Mouse (Mus musculus) limb, embryonic 13.5 days (tissue): Measurements from ENCODE around the gene 4930590J08Rik. TPM values are rescaled to one million over a fixed set of nuclear protein-coding genes. Genes with fewer than 3 reads are reported as not detected.
"Not testable (repeated sequence)": the region's sequence is repeated elsewhere in the genome, so short reads cannot be mapped to it uniquely, and the experiment has no call there.

ENCODE experiments used
- ATAC-seq: fragments of 200-750 bp; cut with Nextera tagmentation; 2 replicates; pipeline ENCODE4 v1.8.0; 2017; ENCODE audit warnings: low read depth, moderate number of reproducible peaks, moderate TSS enrichment; ENCODE audit not compliant: low FRiP score
- H3K27ac ChIP-seq: fragments of 300-500 bp; sonication (generic); 2 replicates; pipeline ENCODE4 v1.5.1; 2015; ENCODE audit warnings: inconsistent platforms, mild to moderate bottlenecking, moderate library complexity
- H3K27me3 ChIP-seq: fragments of 300-500 bp; sonication (generic); 2 replicates; pipeline ENCODE4 v1.6.1; 2015; ENCODE audit warnings: mild to moderate bottlenecking, inconsistent platforms
- H3K36me3 ChIP-seq: fragments of 300-500 bp; sonication (generic); 2 replicates; pipeline ENCODE4 v1.6.1; 2015; ENCODE audit warnings: inconsistent platforms, mild to moderate bottlenecking, moderate library complexity
- H3K4me1 ChIP-seq: fragments of 300-500 bp; sonication (generic); 2 replicates; pipeline ENCODE4 v1.6.1; 2015; ENCODE audit warnings: inconsistent platforms
- H3K4me2 ChIP-seq: fragments of 300-500 bp; sonication (generic); replicated peaks from 2 replicates; pipeline ENCODE4 v1.6.1; 2015; ENCODE audit warnings: inconsistent platforms, mild to moderate bottlenecking, moderate library complexity
- H3K4me3 ChIP-seq: fragments of 300-500 bp; sonication (generic); 2 replicates; pipeline ENCODE4 v1.5.1; 2015; ENCODE audit warnings: moderate library complexity, mild to moderate bottlenecking, inconsistent platforms
- H3K9ac ChIP-seq: fragments of 300-500 bp; sonication (generic); 2 replicates; pipeline ENCODE4 v1.6.1; 2015; ENCODE audit warnings: mild to moderate bottlenecking, inconsistent platforms
- H3K9me3 ChIP-seq: fragments of 300-500 bp; sonication (generic); 2 replicates; pipeline ENCODE4 v1.6.1; 2016; ENCODE audit warnings: inconsistent platforms
- WGBS: fragments of 180-500 bp; shearing (Covaris S2); methylation state at CpG from one replicate; pipeline ENCODE4 v1.1.7; 2015; 5-methylcytosine and 5-hydroxymethylcytosine counted together
- polyA plus RNA-seq: library from polyadenylated mRNA; unstranded; fragments of >200 nt; fragmentation: Nextera tagmentation; extraction: Ambion mirVana; gene quantifications from 2 replicates; pipeline ENCODE4 v1.2.1, GENCODE M21; 2015

4930590J08Rik gene
- polyA plus RNA-seq, 1 experiment from 2014 or later: 0.57 TPM

GRCm38 (mm10) chr6:91896783-91897182 is 5.8 kb upstream of the 4930590J08Rik start:
- no peak for ATAC-seq
- H3K4me3 ChIP-seq: no peak overlapping the region
- WGBS: 92% methylated on average over 3 of the region's 3 CpGs
- no peak overlapping the region for H3K9ac ChIP-seq
- H3K27me3 ChIP-seq: no peaks in the 10 kb centered on the region
- peaks cover 90% of the 10 kb centered on the region for H3K36me3 ChIP-seq
- no peak overlapping the region for H3K27ac ChIP-seq
- no peaks in the 10 kb centered on the region for H3K9me3 ChIP-seq
- H3K4me1 ChIP-seq: no peaks in the 10 kb centered on the region
- no peak overlapping the region for H3K4me2 ChIP-seq

DNA sequence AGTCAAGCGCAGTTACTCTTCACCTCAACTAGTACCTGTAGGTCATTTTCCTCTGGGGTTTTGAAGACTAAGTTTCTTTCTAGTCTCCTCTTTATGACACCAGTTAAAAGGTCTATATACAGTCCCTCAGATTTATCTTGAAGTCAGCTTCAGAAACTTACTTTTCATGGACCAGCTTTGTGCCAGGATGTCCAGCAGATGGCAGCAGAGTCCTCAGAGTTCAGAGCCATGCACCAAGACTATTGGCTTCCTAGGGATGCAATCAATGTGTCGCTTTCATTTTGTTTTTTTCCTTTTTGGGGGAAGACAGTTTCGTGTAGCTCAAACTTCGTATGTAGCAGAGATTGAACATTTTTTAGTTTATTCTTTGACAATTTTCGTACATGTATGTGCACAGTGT is 1.1 kb upstream of the 4930590J08Rik start:
- no peak overlapping the region for H3K27ac ChIP-seq
- no peak overlapping the region for H3K9ac ChIP-seq
- no peaks in the 10 kb centered on the region for H3K9me3 ChIP-seq
- H3K4me2 ChIP-seq: no peak overlapping the region
- H3K4me3 ChIP-seq: no peak overlapping the region
- H3K36me3 ChIP-seq: peaks cover 50% of the 10 kb centered on the region
- H3K4me1 ChIP-seq: no peaks in the 10 kb centered on the region
- no peaks in the 10 kb centered on the region for H3K27me3 ChIP-seq
- no peak; the same call in 1 of the 2 replicates for ATAC-seq
- 37% methylated on average over 5 of the region's 5 CpGs for WGBS

DNA sequence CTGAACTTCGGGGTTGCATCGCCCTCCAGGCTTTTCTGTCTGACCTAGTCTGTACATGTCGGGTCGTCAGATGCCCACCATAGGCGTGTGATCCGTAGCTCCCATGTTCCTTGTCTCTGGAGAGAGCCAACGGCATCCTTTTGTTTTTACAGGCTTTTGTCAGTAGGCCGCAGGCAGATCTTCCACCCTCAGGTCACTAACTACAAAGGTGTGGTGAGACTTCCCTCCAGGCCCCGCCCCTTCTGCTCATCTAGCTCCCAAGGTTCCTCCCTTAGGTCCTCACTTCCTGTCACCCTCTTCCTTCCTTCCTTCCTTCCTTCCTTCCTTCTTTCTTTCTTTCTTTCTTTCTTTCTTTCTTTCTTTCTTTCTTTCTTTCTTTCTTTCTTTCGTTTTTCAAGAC is 11.4 kb downstream of the 4930590J08Rik start:
- H3K27me3 ChIP-seq: no peaks in the 10 kb centered on the region
- no peak for ATAC-seq
- 88% methylated on average over 10 of the region's 10 CpGs for WGBS

DNA sequence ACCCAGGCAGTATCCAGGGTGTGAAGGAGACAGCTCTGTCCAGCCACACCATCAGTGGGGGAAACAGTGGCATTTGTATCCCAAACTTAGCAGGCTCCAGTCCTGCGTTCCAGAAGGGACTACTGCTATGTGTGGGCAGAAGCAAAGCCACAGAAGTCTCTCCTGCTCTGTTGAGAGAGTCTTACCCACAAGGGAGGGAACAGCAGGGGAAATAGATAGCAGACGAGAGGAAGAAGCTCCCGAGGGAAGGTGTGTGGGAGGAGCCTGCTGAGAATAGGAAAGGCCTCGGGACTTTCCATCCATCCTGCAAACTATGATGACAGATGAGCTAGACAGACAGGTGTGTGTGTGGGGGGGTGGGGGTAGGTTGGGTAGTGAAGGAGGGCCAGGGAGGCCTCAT is 14.7 kb downstream of the 4930590J08Rik start:
- ATAC-seq: no peak
- Histone ChIP-seq H3K4me1 (no peaks in the 10 kb centered on the region), H3K9me3 (no peaks in the 10 kb centered on the region), H3K36me3 (no peaks in the 10 kb centered on the region), H3K4me3 (no peak overlapping the region), H3K27ac (no peak overlapping the region), H3K4me2 (no peak overlapping the region), H3K9ac (no peak overlapping the region), H3K27me3 (no peaks in the 10 kb centered on the region)
- 59% methylated on average over 4 of the region's 4 CpGs for WGBS

More for the DNA sequence above, 11.4 kb downstream of the 4930590J08Rik start:
- Histone ChIP-seq H3K36me3 (no peaks in the 10 kb centered on the region), H3K9me3 (no peaks in the 10 kb centered on the region), H3K4me3 (no peak overlapping the region), H3K9ac (no peak overlapping the region), H3K27ac (no peak overlapping the region), H3K4me1 (no peaks in the 10 kb centered on the region), H3K4me2 (no peak overlapping the region)

DNA sequence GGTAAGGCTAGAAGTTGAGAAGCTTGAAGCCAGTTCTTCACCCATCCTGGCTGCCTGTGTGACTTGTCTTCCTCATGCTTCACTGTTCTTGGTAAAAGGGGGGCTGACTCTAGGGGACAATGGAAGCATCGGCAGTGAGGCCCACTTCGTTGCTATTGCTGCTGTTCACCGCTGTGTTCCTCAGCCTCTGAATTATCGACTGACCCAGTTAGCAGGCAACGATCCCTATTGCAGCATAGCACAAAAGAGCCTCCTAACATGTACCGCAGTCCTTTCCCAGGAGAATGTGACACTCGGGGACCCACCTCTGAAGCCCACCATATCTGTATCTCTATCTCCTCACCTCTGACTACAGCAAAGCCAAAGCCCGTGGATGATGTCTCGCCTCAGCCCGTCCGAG is 15.1 kb downstream of the 4930590J08Rik start:
- Histone ChIP-seq H3K27ac (no peak overlapping the region), H3K4me3 (no peak overlapping the region), H3K27me3 (no peaks in the 10 kb centered on the region), H3K9ac (no peak overlapping the region), H3K9me3 (no peaks in the 10 kb centered on the region), H3K4me1 (no peaks in the 10 kb centered on the region), H3K4me2 (no peak overlapping the region), H3K36me3 (no peaks in the 10 kb centered on the region)
- ATAC-seq: no peak
- 87% methylated on average over 11 of the region's 11 CpGs for WGBS

GRCm38 (mm10) chr6:91931231-91931630 is 28.6 kb downstream of the 4930590J08Rik start:
- no peak for ATAC-seq
- H3K36me3 ChIP-seq: no peaks in the 10 kb centered on the region
- no peak overlapping the region for H3K4me3 ChIP-seq
- no peak overlapping the region for H3K9ac ChIP-seq
- H3K4me1 ChIP-seq: 0 out of 2 replicates have a peak, but pooled peaks cover 13% of the 10 kb centered on the region
- WGBS: 78% methylated on average over 5 of the region's 5 CpGs
- no peaks in the 10 kb centered on the region for H3K27me3 ChIP-seq
- H3K27ac ChIP-seq: no peak overlapping the region
- no peaks in the 10 kb centered on the region for H3K9me3 ChIP-seq
- H3K4me2 ChIP-seq: no peak overlapping the region

GRCm38 (mm10) chr6:91938491-91938890 is 35.9 kb downstream of the 4930590J08Rik start:
- Histone ChIP-seq H3K27me3 (no peaks in the 10 kb centered on the region), H3K27ac (no peak overlapping the region), H3K9ac (no peak overlapping the region), H3K4me1 (0 out of 2 replicates have a peak, but pooled peaks cover 5% of the 10 kb centered on the region), H3K36me3 (no peaks in the 10 kb centered on the region), H3K4me2 (no peak overlapping the region), H3K4me3 (no peak overlapping the region), H3K9me3 (no peaks in the 10 kb centered on the region)
- WGBS: 47% methylated on average over 4 of the region's 4 CpGs
- no peak for ATAC-seq

DNA sequence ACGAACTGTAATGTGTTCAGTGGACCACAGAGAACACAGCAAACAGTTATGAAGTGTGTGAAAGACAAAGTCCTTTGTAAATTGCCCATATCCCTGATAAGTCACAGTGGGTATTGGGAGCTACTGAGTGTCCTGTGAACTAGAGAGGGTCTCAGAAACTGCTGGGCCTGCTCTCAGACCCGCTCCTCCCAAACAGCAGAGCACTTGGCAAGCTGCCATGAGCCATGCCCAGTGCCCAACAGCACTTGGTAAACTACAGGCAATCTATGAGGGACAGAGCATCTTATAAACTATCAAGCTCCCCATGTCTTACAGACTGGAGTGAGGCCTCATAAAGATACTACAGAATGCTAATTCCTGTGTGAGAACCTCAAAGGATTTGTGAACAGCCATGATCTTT is 45.8 kb downstream of the 4930590J08Rik start:
- no peak for ATAC-seq
- Histone ChIP-seq H3K9ac (no peak overlapping the region), H3K4me3 (no peak overlapping the region), H3K4me1 (no peaks in the 10 kb centered on the region), H3K4me2 (no peak overlapping the region), H3K36me3 (no peaks in the 10 kb centered on the region), H3K27ac (no peak overlapping the region), H3K27me3 (no peaks in the 10 kb centered on the region), H3K9me3 (no peaks in the 10 kb centered on the region)
- 63% methylated on average over 2 of the region's 2 CpGs for WGBS

DNA sequence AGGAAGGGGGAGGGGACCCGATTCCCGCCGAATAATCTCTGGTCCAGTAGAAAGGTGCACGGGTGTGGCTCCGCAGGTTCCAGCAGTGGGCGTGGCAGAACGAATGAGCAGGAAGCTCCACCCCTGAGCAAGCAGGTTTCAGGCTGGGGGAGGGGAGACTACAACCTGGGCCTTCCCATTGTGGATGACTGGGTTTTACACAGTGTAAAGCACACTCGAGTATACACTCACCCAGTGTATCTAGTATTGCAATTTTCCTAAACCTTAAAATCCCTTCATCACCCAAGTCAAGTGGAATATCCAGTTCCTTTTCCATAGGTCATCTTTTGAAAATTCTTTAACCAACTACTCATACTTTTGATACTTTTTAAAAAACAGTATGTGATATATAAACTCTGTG is 55.4 kb downstream of the 4930590J08Rik start:
- not testable (repeated sequence) for H3K27me3 ChIP-seq, H3K4me2 ChIP-seq, H3K27ac ChIP-seq, H3K36me3 ChIP-seq, ATAC-seq, H3K9ac ChIP-seq, H3K4me3 ChIP-seq, H3K4me1 ChIP-seq, H3K9me3 ChIP-seq
- WGBS: 9% methylated on average over 2 of the region's 8 CpGs

- H3K27ac ChIP-seq: peak overlapping the region; percentile 22
- H3K4me3 ChIP-seq: no peak overlapping the region
- 0 out of 2 replicates have a peak, but pooled peaks cover 6% of the 10 kb centered on the region for H3K27me3 ChIP-seq
- no peak overlapping the region for H3K9ac ChIP-seq
- H3K4me1 ChIP-seq: 0 out of 2 replicates have a peak, but pooled peaks cover 3% of the 10 kb centered on the region
- H3K36me3 ChIP-seq: no peaks in the 10 kb centered on the region
- no peaks in the 10 kb centered on the region for H3K9me3 ChIP-seq
- H3K4me2 ChIP-seq: 0 out of 2 replicates have a peak overlapping the region, but pooled peaks have one; percentile 11
- no peak for ATAC-seq
- 43% methylated on average over 8 of the region's 8 CpGs for WGBS
Observed at GRCm38 (mm10) chr6:91960028-91960811, 57.6 kb downstream of the 4930590J08Rik start.

- no peaks in the 10 kb centered on the region for H3K27me3 ChIP-seq
- no peak overlapping the region for H3K27ac ChIP-seq
- no peak overlapping the region for H3K9ac ChIP-seq
- H3K9me3 ChIP-seq: no peaks in the 10 kb centered on the region
- ATAC-seq: no peak
- 0 out of 2 replicates have a peak, but pooled peaks cover 3% of the 10 kb centered on the region for H3K4me1 ChIP-seq
- 10% methylated on average over 4 of the region's 4 CpGs for WGBS
- H3K36me3 ChIP-seq: no peaks in the 10 kb centered on the region
- H3K4me2 ChIP-seq: no peak overlapping the region
- H3K4me3 ChIP-seq: no peak overlapping the region
Observed at GRCm38 (mm10) chr6:91963429-91963828, 60.8 kb downstream of the 4930590J08Rik start.

GRCm38 (mm10) chr6:91965060-91965459 is 62.5 kb downstream of the 4930590J08Rik start:
- Histone ChIP-seq H3K27ac (no peak overlapping the region), H3K27me3 (no peaks in the 10 kb centered on the region)
- no peak for ATAC-seq

DNA sequence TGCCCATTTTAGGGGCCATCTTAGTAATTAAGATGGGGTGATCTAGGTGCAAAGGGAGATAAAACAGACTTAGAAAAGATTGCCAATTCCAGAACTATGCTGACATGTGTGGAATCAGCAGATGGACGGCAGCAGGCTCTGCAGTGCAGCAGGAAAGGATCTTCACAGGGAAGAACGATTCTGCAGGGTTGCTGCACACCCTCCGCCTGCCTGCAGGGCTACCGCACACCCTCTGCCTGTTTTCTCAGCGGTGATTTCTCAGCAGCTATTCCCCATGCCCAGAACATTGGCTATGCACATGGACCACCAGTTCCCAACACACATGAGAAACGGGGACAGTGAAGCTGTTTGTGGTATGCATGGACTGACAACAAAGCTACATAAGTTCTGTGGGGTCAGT is 63.4 kb downstream of the 4930590J08Rik start:
- H3K4me3 ChIP-seq: no peak overlapping the region
- H3K36me3 ChIP-seq: no peaks in the 10 kb centered on the region
- ATAC-seq: no peak
- no peak overlapping the region for H3K4me2 ChIP-seq
- H3K27ac ChIP-seq: no peak overlapping the region
- no peaks in the 10 kb centered on the region for H3K9me3 ChIP-seq
- no peaks in the 10 kb centered on the region for H3K4me1 ChIP-seq
- no peak overlapping the region for H3K9ac ChIP-seq
- WGBS: 41% methylated on average over 6 of the region's 6 CpGs
- no peaks in the 10 kb centered on the region for H3K27me3 ChIP-seq

More at GRCm38 (mm10) chr6:91965060-91965459, 62.5 kb downstream of the 4930590J08Rik start:
- H3K9me3 ChIP-seq: no peaks in the 10 kb centered on the region
- H3K4me1 ChIP-seq: 0 out of 2 replicates have a peak, but pooled peaks cover under 1% of the 10 kb centered on the region
- H3K4me3 ChIP-seq: no peak overlapping the region
- WGBS: 82% methylated on average over 8 of the region's 8 CpGs
- no peaks in the 10 kb centered on the region for H3K36me3 ChIP-seq
- no peak overlapping the region for H3K9ac ChIP-seq
- no peak overlapping the region for H3K4me2 ChIP-seq
